Mouse (Mus musculus) brain, embryonic 14.5 days (tissue): ENCODE measurements around the gene Gm9837.

Experiments
- CTCF ChIP-seq: fragments of 200-500 bp; IDR thresholded peaks from 2 replicates; pipeline ENCODE4 v1.5.1; 2012; ENCODE audit warnings: inconsistent platforms, mild to moderate bottlenecking, moderate library complexity, borderline replicate concordance; ENCODE audit not compliant: insufficient read depth, insufficient read length; ENCODE audit errors: extremely low read depth
- POLR2A ChIP-seq: fragments of 200-500 bp; IDR thresholded peaks from 2 replicates; pipeline ENCODE4 v1.6.1; 2012; ENCODE audit warnings: mild to moderate bottlenecking, inconsistent platforms, borderline replicate concordance; ENCODE audit not compliant: poor library complexity, insufficient read depth, insufficient read length, severe bottlenecking; ENCODE audit errors: extremely low read depth

GRCm38 (mm10) chr11:53429182-53429581 lies 41.1 kb downstream of the Gm9837 start:
- no peak for TF ChIP-seq CTCF
- no peak for TF ChIP-seq POLR2A
